Mouse (Mus musculus) cortical plate, adult 2 months (tissue): ENCODE results near the gene Pakap. TPM values are rescaled to one million over a fixed set of nuclear protein-coding genes. Genes with fewer than 3 reads are reported as not detected.

ENCODE experiments used
- H3K27ac ChIP-seq: fragments of 200-500 bp; 2 replicates; pipeline ENCODE4 v1.5.1; 2012; ENCODE audit warnings: low read length, control low read depth, inconsistent platforms; ENCODE audit not compliant: insufficient read depth
- H3K4me1 ChIP-seq: fragments of 200-500 bp; 2 replicates; pipeline ENCODE4 v1.6.1; 2011; ENCODE audit warnings: low read length; ENCODE audit not compliant: control insufficient read depth, insufficient read depth
- H3K4me3 ChIP-seq: fragments of 200-500 bp; 2 replicates; pipeline ENCODE4 v1.5.1; 2011; ENCODE audit warnings: mild to moderate bottlenecking, low read length, control low read depth; ENCODE audit not compliant: insufficient read depth
- CTCF ChIP-seq: fragments of 200-500 bp; IDR thresholded peaks from 2 replicates; pipeline ENCODE4 v1.5.1; 2011; ENCODE audit warnings: mild to moderate bottlenecking, control low read depth, low read length; ENCODE audit not compliant: insufficient read depth; ENCODE audit errors: extremely low read depth
- POLR2A ChIP-seq: fragments of 200-500 bp; IDR thresholded peaks from 2 replicates; pipeline ENCODE4 v1.6.1; 2011; ENCODE audit warnings: mild to moderate bottlenecking, low read length, control low read depth; ENCODE audit not compliant: insufficient read depth; ENCODE audit errors: extremely low read depth
- polyA plus RNA-seq: library from polyadenylated mRNA; depleted of rRNA; stranded (reverse); fragments of >200 nt; gene quantifications from 2 replicates; pipeline ENCODE4 v1.2.3, GENCODE M21; 2012

The Pakap gene
- polyA plus RNA-seq, 1 experiment, result 7.5 TPM

DNA sequence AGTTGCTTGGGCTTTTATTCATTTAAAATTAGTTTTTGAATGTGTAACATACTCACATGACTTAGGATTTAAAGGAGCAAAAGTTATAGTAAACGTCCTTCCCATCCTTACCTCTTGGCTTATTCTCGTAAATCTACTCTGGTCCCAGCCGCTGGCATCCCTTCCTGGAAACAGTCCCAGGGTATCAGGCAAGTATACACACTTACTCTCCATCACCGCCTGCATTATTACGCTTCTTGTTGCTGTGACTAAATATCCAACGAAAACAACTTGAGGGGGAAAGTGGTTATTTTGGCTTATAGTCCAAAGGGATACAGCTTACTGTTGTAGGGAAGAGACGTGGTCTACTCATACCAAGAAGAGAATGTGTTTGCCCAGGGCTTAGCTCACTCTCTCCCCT, 20.2 kb upstream of the Pakap start:
- no peak overlapping the region for H3K27ac ChIP-seq
- no peak overlapping the region for H3K4me3 ChIP-seq
- no peak for TF ChIP-seq CTCF
- no peaks in the 10 kb centered on the region for H3K4me1 ChIP-seq

DNA sequence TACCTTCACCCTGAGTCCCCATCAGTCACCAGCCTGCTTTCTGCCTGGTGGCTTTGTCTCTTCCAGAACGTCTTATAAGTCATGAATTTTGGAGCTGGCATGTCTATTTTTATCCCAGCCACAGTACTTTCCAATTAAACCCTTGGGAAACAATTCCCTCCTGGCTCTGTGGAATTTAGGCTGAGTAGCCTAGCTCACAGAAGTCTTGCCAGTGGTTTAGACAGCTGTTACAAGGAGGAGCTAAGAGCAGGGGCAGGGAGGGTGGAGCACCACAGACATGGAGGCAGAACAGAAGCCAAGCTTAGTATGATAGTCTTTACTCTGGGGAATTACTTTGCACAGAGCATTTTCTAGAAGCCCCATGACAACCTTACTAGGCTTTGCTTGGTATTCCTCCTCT, 17.8 kb upstream of the Pakap start:
- Histone ChIP-seq H3K27ac (no peak overlapping the region), H3K4me1 (no peaks in the 10 kb centered on the region), H3K4me3 (no peak overlapping the region)
- no peak for TF ChIP-seq CTCF
- TF ChIP-seq POLR2A, result no peak

DNA sequence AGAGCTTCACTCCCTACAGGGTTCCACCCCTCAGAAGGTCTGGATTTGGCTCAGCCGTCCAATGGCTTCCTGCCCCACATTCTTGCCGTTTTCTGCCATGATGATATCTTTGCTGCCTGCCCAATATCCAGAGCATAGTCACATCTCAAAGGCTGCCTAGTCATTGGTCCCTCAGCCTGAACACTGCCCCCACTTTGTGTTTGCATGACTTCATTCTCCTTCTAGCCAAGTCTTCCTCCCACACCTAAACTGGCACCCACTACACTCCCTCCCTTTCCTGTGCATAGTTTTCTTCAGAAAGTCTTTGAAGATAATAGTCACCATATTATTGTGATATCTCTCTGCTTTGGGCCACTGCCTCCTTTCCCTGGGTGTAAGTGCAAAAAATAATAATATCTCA, 10.9 kb upstream of the Pakap start:
- TF ChIP-seq CTCF, result no peak
- no peak for TF ChIP-seq POLR2A
- peaks cover 5% of the 10 kb centered on the region for H3K4me1 ChIP-seq

DNA sequence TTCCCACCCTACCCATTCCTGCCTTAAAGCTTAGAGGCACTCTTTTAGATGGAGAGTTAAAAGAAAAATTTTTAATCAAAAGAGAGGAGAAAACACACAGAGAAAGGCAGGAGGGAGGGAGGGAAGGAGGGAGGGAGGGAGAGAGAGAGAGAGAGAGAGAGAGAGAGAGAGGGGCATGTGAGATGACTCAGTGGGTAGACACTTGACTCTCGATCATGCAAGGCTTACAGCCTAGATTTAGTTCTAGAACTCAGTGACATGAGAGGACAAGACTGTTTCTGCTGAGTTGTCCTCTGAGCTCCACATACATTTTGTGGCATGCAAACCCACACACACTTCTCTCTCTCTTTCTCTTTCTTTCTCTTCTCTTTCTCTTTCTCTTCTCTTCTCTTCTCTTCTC, 8.5 kb upstream of the Pakap start:
- H3K4me1 ChIP-seq, result peaks cover 5% of the 10 kb centered on the region
- H3K27ac ChIP-seq, result no peak overlapping the region
- no peak for TF ChIP-seq POLR2A
- no peak for TF ChIP-seq CTCF
- H3K4me3 ChIP-seq, result no peak overlapping the region

More for the DNA sequence above, 10.9 kb upstream of the Pakap start:
- no peak overlapping the region for H3K27ac ChIP-seq
- no peak overlapping the region for H3K4me3 ChIP-seq

DNA sequence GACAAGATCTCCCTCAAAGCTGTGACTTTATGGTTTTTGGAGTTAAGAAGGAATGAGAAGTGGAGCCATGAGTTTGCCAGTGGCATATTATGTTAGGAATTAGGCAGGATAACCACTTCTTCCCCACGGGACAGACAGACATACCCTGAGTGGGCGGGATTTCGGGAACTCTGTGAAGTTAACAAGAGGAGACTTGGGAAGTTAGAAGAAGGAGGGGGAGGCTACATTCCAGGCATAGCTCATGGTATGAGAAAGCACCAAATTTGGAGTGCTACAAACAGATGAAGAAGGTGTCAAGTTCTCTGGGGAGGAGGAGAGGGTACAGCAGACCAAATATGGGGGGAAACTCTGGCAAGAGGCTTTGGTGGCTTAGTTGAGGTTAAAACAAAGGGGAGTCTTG, 8.0 kb upstream of the Pakap start:
- Histone ChIP-seq H3K27ac (no peak overlapping the region), H3K4me1 (peaks cover 5% of the 10 kb centered on the region), H3K4me3 (no peak overlapping the region)
- TF ChIP-seq POLR2A (no peak), CTCF (no peak)

DNA sequence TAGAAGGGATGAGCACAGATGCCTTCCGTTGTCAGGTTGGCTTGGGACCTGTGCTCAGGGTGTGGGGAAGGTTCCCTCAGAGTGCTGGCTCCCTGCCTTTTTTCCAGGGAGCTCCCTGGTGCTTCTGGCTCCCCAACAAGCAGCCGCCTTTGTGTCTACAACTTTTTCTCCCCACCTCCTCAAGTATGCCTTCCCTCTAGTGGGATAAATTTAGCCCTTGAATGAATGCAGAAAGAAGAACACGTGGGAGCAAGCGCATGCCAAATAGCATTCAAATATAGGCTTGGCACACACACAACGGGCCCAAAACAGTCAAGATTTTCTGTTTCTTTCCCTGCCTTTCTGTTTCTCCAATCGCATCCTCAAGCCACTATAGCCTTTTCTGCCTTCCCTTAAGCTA, 6.9 kb upstream of the Pakap start:
- H3K4me1 ChIP-seq, result peaks cover 5% of the 10 kb centered on the region
- H3K27ac ChIP-seq, result no peak overlapping the region
- TF ChIP-seq CTCF (no peak), POLR2A (no peak)
- H3K4me3 ChIP-seq, result no peak overlapping the region

DNA sequence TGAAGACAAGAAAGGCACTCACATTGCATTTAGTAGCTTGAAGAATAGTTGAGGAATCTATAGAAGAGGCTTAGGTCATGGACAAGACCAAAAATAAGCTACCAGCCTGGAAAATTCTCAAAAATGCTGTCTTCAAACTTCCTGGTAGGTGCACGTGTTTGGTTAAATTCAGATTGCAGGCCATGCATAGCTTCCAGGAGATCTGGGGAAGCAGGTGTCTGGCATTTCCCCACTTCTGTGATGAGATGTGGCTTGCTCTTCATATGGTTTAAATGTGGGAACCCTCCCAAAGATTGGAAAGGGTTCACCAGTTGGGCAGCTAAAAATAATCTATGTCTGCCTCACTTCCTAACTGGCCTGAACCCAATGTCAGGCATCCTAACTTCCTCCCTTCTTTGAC, 2.7 kb upstream of the Pakap start:
- TF ChIP-seq CTCF, result no peak
- no peak for TF ChIP-seq POLR2A
- Histone ChIP-seq H3K27ac (no peak overlapping the region), H3K4me1 (peaks cover 5% of the 10 kb centered on the region), H3K4me3 (no peak overlapping the region)

DNA sequence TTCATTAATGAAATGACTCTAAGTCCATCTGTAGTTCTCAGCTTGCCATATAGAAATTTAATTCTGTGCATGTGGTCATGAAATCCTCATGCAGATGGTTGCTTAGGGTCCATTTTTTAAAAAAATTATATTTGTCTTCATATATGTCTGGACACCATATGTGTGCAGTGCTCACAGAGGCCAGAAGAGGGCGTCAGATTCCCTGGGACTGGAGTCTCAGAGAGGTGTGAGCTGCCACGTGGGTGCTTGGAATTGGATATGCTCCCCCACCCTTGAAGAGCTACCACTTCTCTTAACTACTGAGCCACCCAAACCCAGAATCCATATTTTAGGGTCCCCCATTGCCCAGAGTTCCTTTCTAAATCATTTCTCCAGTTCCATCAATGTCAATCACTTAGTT, 2.2 kb upstream of the Pakap start:
- H3K27ac ChIP-seq, result no peak overlapping the region
- peaks cover 3% of the 10 kb centered on the region for H3K4me1 ChIP-seq
- H3K4me3 ChIP-seq, result no peak overlapping the region
- TF ChIP-seq CTCF, result no peak
- no peak for TF ChIP-seq POLR2A

DNA sequence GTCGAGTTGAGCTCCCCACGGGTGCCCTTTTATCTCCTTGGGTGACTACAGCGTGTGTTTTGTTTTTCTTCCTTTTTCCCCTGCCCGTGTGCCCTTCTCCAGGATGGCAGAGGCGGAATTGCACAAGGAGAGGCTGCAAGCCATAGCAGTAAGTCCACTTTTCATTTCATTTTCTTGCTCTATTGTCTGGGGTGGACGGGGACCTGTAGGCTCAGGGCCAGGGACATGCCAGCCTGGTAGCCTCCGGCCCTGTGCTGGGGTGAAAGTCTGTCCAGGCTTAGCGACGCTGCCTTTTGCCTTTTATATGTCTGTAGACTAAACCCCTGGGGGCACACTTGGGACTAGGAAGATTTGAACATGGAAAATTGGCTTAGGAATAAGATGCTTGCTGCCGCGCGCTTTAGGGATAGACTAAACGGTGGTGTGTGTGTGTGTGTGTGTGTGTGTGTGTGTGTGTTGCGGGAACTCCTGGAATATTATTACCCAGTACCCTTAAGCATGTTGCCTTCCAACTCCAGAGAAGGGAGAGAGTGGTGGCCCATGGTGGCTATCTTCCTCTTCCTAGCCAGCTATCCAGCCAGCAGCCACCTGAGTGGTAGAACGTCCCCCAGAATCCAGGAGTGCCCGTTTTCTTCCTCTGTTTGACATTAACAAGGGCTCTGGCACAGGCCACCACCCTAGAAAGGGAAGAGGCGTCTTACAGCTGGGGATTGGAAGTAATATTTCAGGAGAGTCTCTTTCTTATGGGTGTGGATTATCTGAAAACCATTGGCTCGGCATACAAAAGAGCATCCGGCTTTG, 489 bp downstream of the Pakap start:
- no peak for TF ChIP-seq CTCF
- Histone ChIP-seq H3K4me1 (no peaks in the 10 kb centered on the region), H3K4me3 (peak overlapping the region; percentile 38), H3K27ac (no peak overlapping the region)

DNA sequence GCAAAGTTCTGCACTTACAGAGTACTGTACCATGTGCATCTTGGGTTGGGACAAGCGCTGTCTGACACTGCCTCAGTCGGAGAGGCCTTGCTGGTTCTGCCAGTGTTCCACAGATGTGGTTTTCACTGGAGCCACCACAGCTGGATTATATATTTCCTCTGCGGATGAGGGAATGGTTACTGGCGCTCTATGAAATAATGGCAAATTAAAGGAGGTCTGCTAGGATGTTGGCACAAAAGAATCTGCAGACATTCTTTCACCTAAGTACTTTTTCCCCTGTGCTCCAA, 1.0 kb downstream of the Pakap start:
- H3K27ac ChIP-seq, result no peak overlapping the region
- no peak overlapping the region for H3K4me3 ChIP-seq
- TF ChIP-seq POLR2A (no peak), CTCF (no peak)
- H3K4me1 ChIP-seq, result no peaks in the 10 kb centered on the region

DNA sequence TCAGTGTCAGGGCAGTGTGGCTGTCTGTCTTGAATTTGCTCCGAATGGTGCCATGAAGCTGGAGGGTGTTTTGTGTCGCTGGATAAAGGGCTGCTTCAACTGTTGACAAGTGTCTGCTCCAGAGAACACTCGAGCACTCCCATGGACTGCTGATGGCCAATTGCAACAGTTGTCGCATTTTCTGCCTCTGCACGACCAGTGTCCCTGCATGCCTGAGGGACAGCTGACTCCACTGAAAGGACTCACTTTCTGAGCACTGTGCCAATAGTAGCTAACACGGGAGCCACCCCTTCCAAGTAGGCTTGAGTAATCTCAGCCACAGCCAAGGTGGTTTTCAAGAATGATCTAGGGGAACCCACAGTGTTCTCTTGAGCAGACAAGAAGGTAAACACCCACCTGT, 1.7 kb downstream of the Pakap start:
- Histone ChIP-seq H3K4me1 (peaks cover 2% of the 10 kb centered on the region; the same call in 1 of the 2 replicates), H3K4me3 (no peak overlapping the region), H3K27ac (no peak overlapping the region)
- no peak for TF ChIP-seq POLR2A
- TF ChIP-seq CTCF, result no peak
